Comparison of ENCODE assay signal across 7 mouse cellular contexts in the genomic region with DNA sequence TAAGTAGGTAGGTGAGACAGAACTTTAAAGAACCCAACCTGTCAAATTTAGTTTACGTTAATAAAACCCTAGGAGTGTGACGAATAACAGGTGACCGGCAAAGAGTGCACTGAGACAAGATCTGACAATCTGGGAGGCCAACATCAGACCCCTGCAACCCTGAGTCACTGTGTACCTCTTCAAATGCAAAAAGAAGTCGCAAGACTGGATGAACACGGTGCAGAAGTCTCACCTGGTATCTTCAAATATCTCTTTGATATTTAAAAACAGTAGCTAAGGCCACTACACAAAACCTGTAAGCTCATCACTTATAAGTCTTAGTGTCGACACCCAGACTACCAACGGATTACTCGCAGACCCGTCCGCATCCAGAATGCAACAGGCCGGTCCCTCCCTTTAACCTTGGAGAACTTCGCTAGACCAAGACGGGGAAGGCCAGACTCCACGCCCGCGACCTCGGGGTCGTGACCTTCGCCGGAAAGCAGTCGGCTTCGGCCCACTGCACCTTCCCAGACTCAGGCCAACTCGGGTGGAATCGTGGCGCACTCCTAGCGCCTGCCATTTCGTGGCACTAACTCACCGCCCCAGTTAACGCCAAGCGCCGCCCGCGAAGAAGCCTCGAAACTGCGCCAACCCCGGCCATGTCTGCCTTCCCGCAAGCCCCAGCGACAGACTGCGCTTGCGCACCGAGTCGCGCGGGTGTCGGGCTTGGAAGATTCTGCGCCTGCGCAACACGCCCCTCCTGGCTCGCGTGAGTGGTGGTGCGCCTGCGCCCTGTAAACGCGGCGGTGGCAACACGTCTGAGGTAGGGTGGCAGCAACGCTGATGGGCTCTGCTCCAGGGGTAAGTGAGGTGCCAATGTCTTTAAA. TPM values are rescaled to one million over a fixed set of nuclear protein-coding genes. Genes with fewer than 3 reads are reported as not detected.
DNase-seq lines count a peak whose midpoint lies in the region; ATAC-seq lines count a peak whose summit lies in the region.

A gene (minus strand): TSS at position 715 of the 869 bp plus-strand sequence.
A gene (plus strand): TSS at position 744 of the 869 bp plus-strand sequence.

- H3K4me2 ChIP-seq in midbrain, embryonic 13.5 days (replicated peaks): peak within 1 kb of the TSS; percentile 76

- peak within 1 kb of the TSS; percentile 85 for H3K9ac ChIP-seq in midbrain, embryonic 13.5 days (replicated peaks)

- H3K9me3 ChIP-seq in embryonic facial prominence, embryonic 10.5 days: no peaks in the 10 kb centered on the region
- H3K9me3 ChIP-seq in limb, embryonic 10.5 days (replicated peaks): no peaks in the 10 kb centered on the region
- H3K9me3 ChIP-seq in midbrain, embryonic 13.5 days: no peaks in the 10 kb centered on the region

- peak; percentile 91 for ATAC-seq in granulocyte monocyte progenitor cell, adult 5-6 weeks (replicated peaks; ENCODE audit: poor library complexity, severe bottlenecking)
- ATAC-seq in midbrain, embryonic 13.5 days: peak; percentile 99

- H3K4me3 ChIP-seq in embryonic facial prominence, embryonic 10.5 days: peak within 1 kb of the TSS; percentile 84
- H3K4me3 ChIP-seq in limb, embryonic 10.5 days: peak within 1 kb of the TSS; percentile 81
- peak within 1 kb of the TSS; percentile 79 for H3K4me3 ChIP-seq in midbrain, embryonic 13.5 days (replicated peaks)

- peaks cover 27% of the 10 kb centered on the region for H3K36me3 ChIP-seq in embryonic facial prominence, embryonic 10.5 days (replicated peaks)
- H3K36me3 ChIP-seq in limb, embryonic 10.5 days: peaks cover 24% of the 10 kb centered on the region
- H3K36me3 ChIP-seq in midbrain, embryonic 13.5 days: peaks cover 10% of the 10 kb centered on the region

- H3K27ac ChIP-seq in embryonic facial prominence, embryonic 10.5 days (replicated peaks): peak within 1 kb of the TSS; percentile 97
- peak within 1 kb of the TSS; percentile 94 for H3K27ac ChIP-seq in limb, embryonic 10.5 days
- peak within 1 kb of the TSS; percentile 62 for H3K27ac ChIP-seq in midbrain, embryonic 13.5 days

- peak; percentile 95 for DNase-seq in adrenal gland, postnatal 10 days
- peak; percentile 98 for DNase-seq in embryonic facial prominence, embryonic 10.5 days (ENCODE audit: low spot score)
- DNase-seq in kidney, adult 11 months: peak; percentile 94
- peak; percentile 99 for DNase-seq in limb, embryonic 10.5 days (ENCODE audit: low spot score)
- peak; percentile 98 for DNase-seq in spleen, adult 12 weeks (ENCODE audit: low spot score)

- no peaks in the 10 kb centered on the region for H3K27me3 ChIP-seq in embryonic facial prominence, embryonic 10.5 days (replicated peaks; ENCODE audit: low read depth, poor library complexity, severe bottlenecking)
- H3K27me3 ChIP-seq in limb, embryonic 10.5 days (ENCODE audit: low read depth, poor library complexity, severe bottlenecking): no peaks in the 10 kb centered on the region
- H3K27me3 ChIP-seq in midbrain, embryonic 13.5 days: no peaks in the 10 kb centered on the region

- H3K4me1 ChIP-seq in embryonic facial prominence, embryonic 10.5 days: peaks cover 21% of the 10 kb centered on the region
- H3K4me1 ChIP-seq in limb, embryonic 10.5 days: peaks cover 13% of the 10 kb centered on the region
- peaks cover 26% of the 10 kb centered on the region for H3K4me1 ChIP-seq in midbrain, embryonic 13.5 days (replicated peaks)

- WGBS in embryonic facial prominence, embryonic 10.5 days: 2% methylated on average over 57 of the region's 57 CpGs
- 2% methylated on average over 57 of the region's 57 CpGs for whole genome bisulfite sequencing in limb, embryonic 10.5 days
- WGBS in midbrain, embryonic 13.5 days: 1% methylated on average over 57 of the region's 57 CpGs

RNA-seq across cellular contexts. Expression of the first gene that starts in this region (rescaled TPM):
- total RNA-seq in adrenal gland, postnatal 10 days (2021): 1,000 to 10,000 TPM in 1 of 2 experiments, 100 to 1,000 TPM in 1; 887 to 1,000 TPM
- polyA plus RNA-seq in embryonic facial prominence, embryonic 10.5 days (2016; fragmentation: Nextera tagmentation; extraction: Ambion mirVana): 252 and 254 TPM in 2 replicates
- total RNA-seq in granulocyte monocyte progenitor cell, adult 5-6 weeks (2014; fragmentation: Nextera tagmentation): 183 and 188 TPM in 2 replicates
- total RNA-seq in granulocyte monocyte progenitor cell, adult 5-6 weeks (2017): 319 and 340 TPM in 2 replicates
- polyA plus RNA-seq in limb, embryonic 10.5 days (2016; fragmentation: Nextera tagmentation; extraction: Ambion mirVana): 257 and 263 TPM in 2 replicates
- polyA plus RNA-seq in midbrain, embryonic 13.5 days (2015; fragmentation: Nextera tagmentation; extraction: Ambion mirVana): 219 and 222 TPM in 2 replicates

RNA-seq across cellular contexts. Expression of the second gene that starts in this region (rescaled TPM):
- total RNA-seq in adrenal gland, postnatal 10 days (2021): 10 to 100 TPM; 46.7 to 48.4 TPM
- polyA plus RNA-seq in embryonic facial prominence, embryonic 10.5 days (2016; fragmentation: Nextera tagmentation; extraction: Ambion mirVana): 55.8 and 59.1 TPM in 2 replicates
- total RNA-seq in granulocyte monocyte progenitor cell, adult 5-6 weeks (2014; fragmentation: Nextera tagmentation): 16.3 and 25.6 TPM in 2 replicates
- total RNA-seq in granulocyte monocyte progenitor cell, adult 5-6 weeks (2017): 47.1 and 50.1 TPM in 2 replicates
- polyA plus RNA-seq in limb, embryonic 10.5 days (2016; fragmentation: Nextera tagmentation; extraction: Ambion mirVana): 52.7 and 54.0 TPM in 2 replicates
- 47.3 and 51.6 TPM in 2 replicates for polyA plus RNA-seq in midbrain, embryonic 13.5 days (2015; fragmentation: Nextera tagmentation; extraction: Ambion mirVana)

Comparison
In these comparisons a context has a peak if more than half of its experiments do, and no peak if none do; other contexts are left out.
1. Peak in every context shown above with its lines: DNase-seq, ATAC-seq, H3K4me3 ChIP-seq and H3K27ac ChIP-seq.